Mouse (Mus musculus): Measurements from ENCODE around the gene Gm10490. TPM values are rescaled to one million over a fixed set of nuclear protein-coding genes. Genes with fewer than 3 reads are reported as not detected.

Gene Gm10490
- polyA plus RNA-seq, 1 experiment from 2014 or later, result not detected

- H3K27ac ChIP-seq, result no peak within 1 kb of the TSS
- H3K9me3 ChIP-seq (replicated peaks; ENCODE audit: low read length), result no peaks in the 10 kb centered on the region
- WGBS, result 26% methylated on average over 40 of the region's 40 CpGs
- H3K9ac ChIP-seq (ENCODE audit: low read depth, low read length), result no peak within 1 kb of the TSS
- ATAC-seq (replicated peaks; ENCODE audit: low FRiP score, low read depth) (no peak), DNase-seq (ENCODE audit: low spot score) (no peak)
- peak within 1 kb of the TSS; percentile 27; the same call in 1 of the 2 replicates for H3K4me2 ChIP-seq (ENCODE audit: low read length)
- H3K4me3 ChIP-seq (replicated peaks; ENCODE audit: low read depth, low read length), result 0 out of 2 replicates have a peak within 1 kb of the TSS, but pooled peaks have one; percentile 9
- no peaks in the 10 kb centered on the region for H3K36me3 ChIP-seq (ENCODE audit: insufficient read depth, low read length)
- H3K4me1 ChIP-seq (replicated peaks; ENCODE audit: insufficient read depth, low read length), result no peaks in the 10 kb centered on the region
- H3K27me3 ChIP-seq (ENCODE audit: insufficient read depth, low read length), result peaks cover 14% of the 10 kb centered on the region; the same call in 1 of the 2 replicates
- no peak for TF ChIP-seq CTCF (IDR thresholded peaks at IDR 0.05; ENCODE audit: low read depth)
Observed at GRCm38 (mm10) chrX:7919601-7920383, 10.4 kb downstream of the Gm10490 start, which contains the start of gene Pcsk1n. TSS of gene Pcsk1n (plus strand) at chrX:7919822.

GRCm38 (mm10) chrX:7922032-7922431 is 12.7 kb downstream of the Gm10490 start:
- peak overlapping the region; percentile 38 for H3K4me2 ChIP-seq (ENCODE audit: low read length)
- H3K4me3 ChIP-seq (replicated peaks; ENCODE audit: low read depth, low read length), result peak overlapping the region; percentile 16; the same call in 1 of the 2 replicates
- no peak for ATAC-seq (replicated peaks; ENCODE audit: low FRiP score, low read depth)
- no peaks in the 10 kb centered on the region for H3K4me1 ChIP-seq (replicated peaks; ENCODE audit: insufficient read depth, low read length)
- no peak overlapping the region for H3K27ac ChIP-seq
- DNase-seq (ENCODE audit: low spot score), result no peak
- H3K9me3 ChIP-seq (replicated peaks; ENCODE audit: low read length), result no peaks in the 10 kb centered on the region
- no peak overlapping the region for H3K9ac ChIP-seq (ENCODE audit: low read depth, low read length)
- WGBS, result 19% methylated on average over 44 of the region's 48 CpGs
- TF ChIP-seq CTCF (IDR thresholded peaks at IDR 0.05; ENCODE audit: low read depth), result no peak
- H3K36me3 ChIP-seq (ENCODE audit: insufficient read depth, low read length), result no peaks in the 10 kb centered on the region
- peaks cover 14% of the 10 kb centered on the region; the same call in 1 of the 2 replicates for H3K27me3 ChIP-seq (ENCODE audit: insufficient read depth, low read length)

GRCm38 (mm10) chrX:7926266-7926665 is 16.9 kb downstream of the Gm10490 start:
- TF ChIP-seq CTCF (IDR thresholded peaks at IDR 0.05; ENCODE audit: low read depth), result no peak
- Histone ChIP-seq H3K4me2 (ENCODE audit: low read length) (no peak overlapping the region), H3K9ac (ENCODE audit: low read depth, low read length) (no peak overlapping the region), H3K4me3 (replicated peaks; ENCODE audit: low read depth, low read length) (no peak overlapping the region), H3K27ac (no peak overlapping the region), H3K9me3 (replicated peaks; ENCODE audit: low read length) (no peaks in the 10 kb centered on the region), H3K27me3 (ENCODE audit: insufficient read depth, low read length) (peaks cover 13% of the 10 kb centered on the region; the same call in 1 of the 2 replicates), H3K4me1 (replicated peaks; ENCODE audit: insufficient read depth, low read length) (no peaks in the 10 kb centered on the region), H3K36me3 (ENCODE audit: insufficient read depth, low read length) (no peaks in the 10 kb centered on the region)
- WGBS, result 70% methylated on average over 6 of the region's 6 CpGs
- no peak for ATAC-seq (replicated peaks; ENCODE audit: low FRiP score, low read depth)
- DNase-seq (ENCODE audit: low spot score), result no peak

DNA sequence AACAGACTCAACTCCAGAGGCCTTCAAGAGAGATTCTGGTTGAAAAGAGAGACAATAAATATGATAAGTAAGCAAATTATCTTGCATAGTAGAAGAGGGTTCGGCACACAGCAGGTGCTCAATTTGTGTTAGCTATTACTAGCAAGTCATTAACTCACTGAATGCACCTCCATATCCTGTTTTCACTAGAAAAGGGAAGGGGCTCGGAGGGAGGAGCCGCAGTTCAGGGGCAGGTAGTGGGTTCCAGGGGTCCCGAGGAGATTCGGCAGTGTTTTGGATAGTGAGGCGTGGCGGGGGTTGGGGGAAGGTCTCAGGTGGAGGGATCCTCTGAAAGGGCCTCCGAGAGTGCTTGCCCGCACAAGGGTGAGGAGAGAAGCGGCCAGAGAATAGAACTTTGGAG is 17.8 kb downstream of the Gm10490 start:
- H3K27me3 ChIP-seq (ENCODE audit: insufficient read depth, low read length), result 0 out of 2 replicates have a peak, but pooled peaks cover 6% of the 10 kb centered on the region
- no peaks in the 10 kb centered on the region for H3K36me3 ChIP-seq (ENCODE audit: insufficient read depth, low read length)
- H3K27ac ChIP-seq, result no peak overlapping the region
- no peak overlapping the region for H3K4me3 ChIP-seq (replicated peaks; ENCODE audit: low read depth, low read length)
- 37% methylated on average over 10 of the region's 10 CpGs for WGBS
- no peaks in the 10 kb centered on the region for H3K9me3 ChIP-seq (replicated peaks; ENCODE audit: low read length)
- no peak overlapping the region for H3K4me2 ChIP-seq (ENCODE audit: low read length)
- H3K9ac ChIP-seq (ENCODE audit: low read depth, low read length), result no peak overlapping the region
- no peak for DNase-seq (ENCODE audit: low spot score)
- no peak for ATAC-seq (replicated peaks; ENCODE audit: low FRiP score, low read depth)
- no peaks in the 10 kb centered on the region for H3K4me1 ChIP-seq (replicated peaks; ENCODE audit: insufficient read depth, low read length)
- no peak for TF ChIP-seq CTCF (IDR thresholded peaks at IDR 0.05; ENCODE audit: low read depth)

- 22% methylated on average over 19 of the region's 19 CpGs for WGBS
- H3K4me2 ChIP-seq (ENCODE audit: low read length), result no peak within 1 kb of the TSS
Observed at GRCm38 (mm10) chrX:7928270-7928790, 19.0 kb downstream of the Gm10490 start, which contains the start of gene Eras. TSS of gene Eras (minus strand) at chrX:7928607.

GRCm38 (mm10) chrX:7936874-7937273 is 27.5 kb downstream of the Gm10490 start:
- DNase-seq (ENCODE audit: low spot score) (no peak), ATAC-seq (replicated peaks; ENCODE audit: low FRiP score, low read depth) (no peak)
- no peak overlapping the region for H3K27ac ChIP-seq
- 57% methylated on average over 11 of the region's 11 CpGs for WGBS
- no peaks in the 10 kb centered on the region for H3K9me3 ChIP-seq (replicated peaks; ENCODE audit: low read length)
- H3K4me2 ChIP-seq (ENCODE audit: low read length), result no peak overlapping the region
- 0 out of 2 replicates have a peak, but pooled peaks cover 4% of the 10 kb centered on the region for H3K36me3 ChIP-seq (ENCODE audit: insufficient read depth, low read length)
- H3K27me3 ChIP-seq (ENCODE audit: insufficient read depth, low read length), result no peaks in the 10 kb centered on the region
- no peak overlapping the region for H3K4me3 ChIP-seq (replicated peaks; ENCODE audit: low read depth, low read length)
- TF ChIP-seq CTCF (IDR thresholded peaks at IDR 0.05; ENCODE audit: low read depth), result peak; percentile 37; the same call in 1 of the 2 replicates
- H3K9ac ChIP-seq (ENCODE audit: low read depth, low read length), result no peak overlapping the region
- H3K4me1 ChIP-seq (replicated peaks; ENCODE audit: insufficient read depth, low read length), result no peaks in the 10 kb centered on the region

More at GRCm38 (mm10) chrX:7928270-7928790, 19.0 kb downstream of the Gm10490 start, which contains the start of gene Eras:
- DNase-seq (ENCODE audit: low spot score), result no peak
- 0 out of 2 replicates have a peak, but pooled peaks cover 3% of the 10 kb centered on the region for H3K27me3 ChIP-seq (ENCODE audit: insufficient read depth, low read length)
- 0 out of 2 replicates have a peak, but pooled peaks have one; percentile 46 for ATAC-seq (replicated peaks; ENCODE audit: low FRiP score, low read depth)
- no peaks in the 10 kb centered on the region for H3K9me3 ChIP-seq (replicated peaks; ENCODE audit: low read length)
- no peak within 1 kb of the TSS for H3K9ac ChIP-seq (ENCODE audit: low read depth, low read length)
- H3K4me1 ChIP-seq (replicated peaks; ENCODE audit: insufficient read depth, low read length), result no peaks in the 10 kb centered on the region
- no peaks in the 10 kb centered on the region for H3K36me3 ChIP-seq (ENCODE audit: insufficient read depth, low read length)
- no peak for TF ChIP-seq CTCF (IDR thresholded peaks at IDR 0.05; ENCODE audit: low read depth)
- no peak within 1 kb of the TSS for H3K4me3 ChIP-seq (replicated peaks; ENCODE audit: low read depth, low read length)
- H3K27ac ChIP-seq, result no peak within 1 kb of the TSS
